Mouse (Mus musculus) neural tube, embryonic 14.5 days (tissue): ENCODE measurements at regions not wholly inside any gene's neighbourhood (a gene's known extent, or its start where the extent isn't known, plus 50 kb on each side); places are given as distances from the start of the nearest gene placed in this dataset.

Source experiments
- ATAC-seq: fragments of 200-750 bp; cut with Nextera tagmentation; 2 replicates; pipeline ENCODE4 v1.8.0; 2017; ENCODE audit warnings: low read depth, mild to moderate bottlenecking, moderate TSS enrichment, moderate library complexity
- H3K27ac ChIP-seq: fragments of 300-500 bp; sonication (generic); 2 replicates; pipeline ENCODE4 v1.5.1; 2014; ENCODE audit warnings: low read depth, mild to moderate bottlenecking, control low read depth, low read length, moderate library complexity, mixed read lengths
- H3K27me3 ChIP-seq: fragments of 300-500 bp; sonication (generic); 2 replicates; pipeline ENCODE4 v1.6.1; 2014; ENCODE audit warnings: low read length; ENCODE audit not compliant: control insufficient read depth, insufficient read depth
- H3K36me3 ChIP-seq: fragments of 300-500 bp; sonication (generic); 2 replicates; pipeline ENCODE4 v1.6.1; 2014; ENCODE audit warnings: low read length, mixed read lengths; ENCODE audit not compliant: control insufficient read depth, insufficient read depth
- H3K4me1 ChIP-seq: fragments of 300-500 bp; sonication (generic); 2 replicates; pipeline ENCODE4 v1.6.1; 2014; ENCODE audit warnings: low read length; ENCODE audit not compliant: control insufficient read depth, insufficient read depth
- H3K4me2 ChIP-seq: fragments of 300-500 bp; sonication (generic); 2 replicates; pipeline ENCODE4 v1.6.1; 2014; ENCODE audit warnings: mild to moderate bottlenecking, low read depth, low read length, control low read depth
- H3K4me3 ChIP-seq: fragments of 300-500 bp; sonication (generic); 2 replicates; pipeline ENCODE4 v1.5.1; 2014; ENCODE audit warnings: low read depth, low read length, control low read depth, mixed read lengths
- H3K9ac ChIP-seq: fragments of 300-500 bp; sonication (generic); replicated peaks from 2 replicates; pipeline ENCODE4 v1.6.1; 2014; ENCODE audit warnings: low read depth, mild to moderate bottlenecking, control low read depth, low read length, mixed read lengths
- H3K9me3 ChIP-seq: fragments of 300-500 bp; sonication (generic); 2 replicates; pipeline ENCODE4 v1.6.1; 2016; ENCODE audit warnings: low read length; ENCODE audit not compliant: control insufficient read depth
- WGBS: fragments of 180-500 bp; shearing (Covaris S2); extraction: QIAGEN DNeasy Blood & Tissue Kit; methylation state at CpG from one replicate; pipeline ENCODE4 v1.1.7; 2014; 5-methylcytosine and 5-hydroxymethylcytosine counted together

- Histone ChIP-seq H3K27ac (no peak overlapping the region), H3K27me3 (no peaks in the 10 kb centered on the region), H3K9ac (no peak overlapping the region), H3K9me3 (no peaks in the 10 kb centered on the region), H3K4me3 (no peak overlapping the region), H3K4me2 (no peak overlapping the region), H3K36me3 (no peaks in the 10 kb centered on the region), H3K4me1 (no peaks in the 10 kb centered on the region)
- ATAC-seq, result no peak
- WGBS, result 80% methylated on average over 3 of the region's 3 CpGs
These were observed 103.2 kb upstream of the Cep85l start for GRCm38 (mm10) chr10:53482919-53483318.

GRCm38 (mm10) chr10:53470200-53470599, 90.5 kb upstream of the Cep85l start:
- no peak overlapping the region for H3K9ac ChIP-seq
- no peak overlapping the region for H3K4me3 ChIP-seq
- no peaks in the 10 kb centered on the region for H3K36me3 ChIP-seq
- no peak overlapping the region for H3K4me2 ChIP-seq
- no peaks in the 10 kb centered on the region for H3K4me1 ChIP-seq
- H3K9me3 ChIP-seq, result no peaks in the 10 kb centered on the region
- no peak for ATAC-seq
- 96% methylated on average over 3 of the region's 3 CpGs for WGBS
- no peak overlapping the region for H3K27ac ChIP-seq
- no peaks in the 10 kb centered on the region for H3K27me3 ChIP-seq

DNA sequence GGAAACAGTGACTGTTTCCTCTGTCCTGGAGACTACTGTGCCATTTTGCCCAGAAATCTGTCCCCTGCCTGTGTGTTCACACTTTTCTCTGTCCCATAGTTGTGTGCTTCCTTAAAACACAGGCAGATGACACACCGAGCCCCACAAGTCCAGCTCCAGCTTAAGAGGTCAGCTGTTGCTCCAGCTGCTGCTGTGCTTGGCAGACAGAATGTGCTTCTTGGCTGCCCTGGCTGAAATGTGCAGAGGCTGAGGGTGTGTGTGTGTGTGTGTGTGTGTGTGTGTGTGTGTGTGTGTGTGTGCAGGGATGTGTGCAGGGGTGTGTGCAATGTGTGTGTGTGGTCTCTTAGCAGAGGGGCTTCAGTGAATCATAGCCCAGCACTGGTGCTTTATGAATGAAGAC, 89.9 kb upstream of the Cep85l start:
- Histone ChIP-seq H3K4me1 (no peaks in the 10 kb centered on the region), H3K27me3 (no peaks in the 10 kb centered on the region), H3K4me3 (no peak overlapping the region), H3K36me3 (no peaks in the 10 kb centered on the region), H3K4me2 (no peak overlapping the region), H3K9ac (no peak overlapping the region), H3K27ac (no peak overlapping the region), H3K9me3 (no peaks in the 10 kb centered on the region)
- 91% methylated on average over 1 of the region's 1 CpGs for WGBS
- no peak for ATAC-seq

GRCm38 (mm10) chr10:53468293-53468545, 88.5 kb upstream of the Cep85l start:
- no peak overlapping the region for H3K4me2 ChIP-seq
- no peaks in the 10 kb centered on the region for H3K9me3 ChIP-seq
- no peaks in the 10 kb centered on the region for H3K36me3 ChIP-seq
- H3K4me3 ChIP-seq, result no peak overlapping the region
- H3K27me3 ChIP-seq, result no peaks in the 10 kb centered on the region
- no peak for ATAC-seq
- H3K4me1 ChIP-seq, result peaks cover 3% of the 10 kb centered on the region; the same call in 1 of the 2 replicates
- H3K9ac ChIP-seq, result no peak overlapping the region
- WGBS, result 95% methylated on average over 3 of the region's 3 CpGs
- H3K27ac ChIP-seq, result no peak overlapping the region

DNA sequence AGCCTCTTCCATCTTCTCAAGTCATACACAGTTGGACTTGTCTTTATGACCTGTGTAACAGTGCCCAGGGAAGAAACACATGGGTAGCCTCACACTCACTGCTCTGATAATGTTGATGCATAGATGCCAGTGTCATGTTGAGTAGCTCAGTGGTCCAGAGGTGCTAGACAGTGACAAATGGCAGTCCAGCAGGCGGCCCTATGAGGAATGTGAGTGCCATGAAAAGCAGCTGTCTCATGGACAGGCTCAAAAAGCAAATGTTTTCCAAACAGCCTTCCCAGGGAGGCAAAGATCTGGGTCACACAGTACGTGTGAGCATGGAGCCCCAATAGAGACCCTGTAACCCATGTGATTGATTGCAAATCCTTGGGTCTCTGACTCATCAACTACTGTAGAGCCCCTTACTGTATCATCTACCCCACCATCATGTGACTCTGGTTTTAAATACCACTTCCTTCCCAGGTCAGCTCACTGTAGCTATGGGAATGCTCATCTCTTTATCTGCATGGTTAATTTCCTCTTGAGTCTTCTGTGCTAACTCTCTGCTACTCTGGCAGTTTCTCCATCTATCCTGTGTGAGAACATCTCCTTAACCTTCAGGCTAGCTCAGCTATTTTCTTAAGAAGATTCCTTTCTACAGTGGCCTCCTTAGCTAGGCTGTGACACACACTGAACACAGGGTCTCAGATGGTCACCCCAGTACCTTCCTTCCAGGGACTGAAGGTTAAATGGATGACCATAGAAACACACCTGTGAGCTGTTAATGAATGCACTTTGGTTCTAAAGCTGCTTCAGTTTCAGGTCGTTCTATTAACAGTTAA, 87.9 kb upstream of the Cep85l start:
- no peak for ATAC-seq
- Histone ChIP-seq H3K4me1 (peaks cover 6% of the 10 kb centered on the region; the same call in 1 of the 2 replicates), H3K27me3 (no peaks in the 10 kb centered on the region), H3K9ac (no peak overlapping the region), H3K4me2 (no peak overlapping the region), H3K9me3 (no peaks in the 10 kb centered on the region), H3K27ac (no peak overlapping the region), H3K36me3 (no peaks in the 10 kb centered on the region), H3K4me3 (no peak overlapping the region)
- 74% methylated on average over 3 of the region's 3 CpGs for WGBS

DNA sequence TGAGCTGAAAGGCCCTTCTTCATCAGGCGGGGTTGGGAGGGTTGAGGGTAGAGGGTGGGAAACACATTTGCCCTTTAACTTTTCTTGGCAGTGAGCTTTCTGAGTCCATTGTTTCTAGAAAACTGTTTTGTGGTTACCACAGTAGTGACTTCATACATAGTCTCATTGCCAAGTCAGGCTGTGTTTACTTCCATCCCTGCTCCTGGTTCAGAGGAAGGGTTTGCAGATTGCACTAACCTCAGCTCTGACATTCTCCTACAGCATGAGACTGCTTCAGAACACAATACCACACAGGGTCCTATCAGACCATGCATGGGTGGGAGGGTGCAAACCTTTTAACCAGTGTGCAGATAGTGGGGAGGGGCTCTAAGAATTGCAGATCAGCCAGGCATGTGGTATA, 87.1 kb upstream of the Cep85l start:
- H3K4me2 ChIP-seq, result no peak overlapping the region
- H3K27ac ChIP-seq, result no peak overlapping the region
- H3K4me3 ChIP-seq, result no peak overlapping the region
- no peaks in the 10 kb centered on the region for H3K36me3 ChIP-seq
- H3K9me3 ChIP-seq, result no peaks in the 10 kb centered on the region
- peak; percentile 15; the same call in 1 of the 2 replicates for ATAC-seq
- 70% methylated on average over 1 of the region's 1 CpGs for WGBS
- H3K9ac ChIP-seq, result no peak overlapping the region
- peaks cover 6% of the 10 kb centered on the region; the same call in 1 of the 2 replicates for H3K4me1 ChIP-seq
- H3K27me3 ChIP-seq, result no peaks in the 10 kb centered on the region

DNA sequence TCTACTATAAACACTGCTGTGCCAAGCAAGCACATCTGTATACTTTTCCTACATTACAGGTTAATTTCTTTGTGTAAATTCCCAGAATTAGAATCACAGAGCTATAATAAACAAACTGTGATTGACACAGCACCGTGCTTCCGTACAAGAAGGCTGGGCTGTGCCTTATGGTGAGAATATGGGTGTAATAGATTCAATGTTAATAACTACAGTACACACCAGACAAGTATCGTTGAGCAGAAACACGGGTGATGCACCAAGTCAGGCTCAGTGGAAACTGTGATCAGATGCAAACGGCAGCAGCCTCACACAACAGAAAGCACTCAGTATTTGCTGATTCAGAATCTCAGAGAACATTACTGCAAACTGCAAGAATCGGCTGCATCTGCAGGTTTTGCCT, 86.5 kb upstream of the Cep85l start:
- no peaks in the 10 kb centered on the region for H3K27me3 ChIP-seq
- no peaks in the 10 kb centered on the region for H3K9me3 ChIP-seq
- no peaks in the 10 kb centered on the region for H3K36me3 ChIP-seq
- H3K9ac ChIP-seq, result no peak overlapping the region
- ATAC-seq, result no peak
- 83% methylated on average over 6 of the region's 6 CpGs for WGBS
- no peak overlapping the region for H3K4me3 ChIP-seq
- no peak overlapping the region for H3K4me2 ChIP-seq
- no peak overlapping the region for H3K27ac ChIP-seq
- H3K4me1 ChIP-seq, result peaks cover 6% of the 10 kb centered on the region; the same call in 1 of the 2 replicates

DNA sequence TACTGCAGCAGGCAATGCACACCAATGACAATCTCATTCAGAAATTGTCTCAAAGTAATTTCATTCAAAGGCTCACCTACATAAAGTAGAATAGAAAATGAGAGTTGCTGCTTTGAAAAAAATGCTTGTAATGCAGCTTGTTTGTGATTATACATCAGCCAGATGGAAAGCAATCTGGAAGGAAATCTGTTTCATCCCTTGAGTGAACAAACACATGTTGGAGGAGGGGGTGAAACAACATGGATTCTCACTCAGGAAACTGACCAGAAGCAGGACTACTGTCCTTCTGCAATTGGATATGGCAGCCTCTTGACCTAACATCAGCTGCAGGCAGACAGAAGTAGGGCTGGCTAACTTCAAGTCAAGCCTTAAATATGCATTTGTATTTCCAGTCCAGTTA, 84.8 kb upstream of the Cep85l start:
- no peak overlapping the region for H3K27ac ChIP-seq
- no peaks in the 10 kb centered on the region for H3K36me3 ChIP-seq
- no peaks in the 10 kb centered on the region for H3K27me3 ChIP-seq
- H3K4me2 ChIP-seq, result no peak overlapping the region
- H3K4me1 ChIP-seq, result peaks cover 6% of the 10 kb centered on the region; the same call in 1 of the 2 replicates
- no peak for ATAC-seq
- H3K9ac ChIP-seq, result no peak overlapping the region
- H3K4me3 ChIP-seq, result no peak overlapping the region
- H3K9me3 ChIP-seq, result no peaks in the 10 kb centered on the region

DNA sequence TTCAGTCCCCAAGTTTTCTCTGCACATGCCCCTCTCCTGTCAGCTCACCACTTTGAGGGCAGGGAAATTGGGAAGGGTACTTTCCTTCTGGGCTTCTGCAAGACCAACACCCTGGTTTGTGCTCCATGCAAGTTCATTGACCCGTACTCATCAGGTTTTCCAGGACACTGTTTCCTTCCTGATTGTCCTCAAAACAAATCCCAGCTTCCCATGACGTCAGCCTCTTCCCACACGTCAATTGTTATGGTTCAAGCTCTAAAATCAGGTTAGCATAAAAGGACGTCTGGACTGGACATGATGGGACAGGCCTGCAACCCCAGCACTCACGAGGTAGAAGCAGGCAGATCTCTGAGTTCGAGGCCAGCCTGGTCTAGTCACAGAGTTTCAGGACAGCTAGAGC, 84.3 kb upstream of the Cep85l start:
- no peak for ATAC-seq
- H3K4me3 ChIP-seq, result no peak overlapping the region

More for the DNA sequence above, 84.3 kb upstream of the Cep85l start:
- 44% methylated on average over 6 of the region's 6 CpGs for WGBS
- H3K9me3 ChIP-seq, result no peaks in the 10 kb centered on the region
- peaks cover 6% of the 10 kb centered on the region; the same call in 1 of the 2 replicates for H3K4me1 ChIP-seq
- no peaks in the 10 kb centered on the region for H3K27me3 ChIP-seq
- no peaks in the 10 kb centered on the region for H3K36me3 ChIP-seq
- H3K9ac ChIP-seq, result no peak overlapping the region
- H3K27ac ChIP-seq, result no peak overlapping the region
- H3K4me2 ChIP-seq, result no peak overlapping the region
